Mouse (Mus musculus): ENCODE measurements around the gene Zfp799.
"Not testable (repeated sequence)": the region's sequence is repeated elsewhere in the genome, so short reads cannot be mapped to it uniquely, and the experiment has no call there.

Zfp799 gene

GRCm38 (mm10) chr17:32829540-32830417, at the start of gene Zfp799:
Zfp799 (minus strand) TSS chr17:32830261.
- DNase-seq (ENCODE audit: low read depth, low spot score), result peak; percentile 88

- DNase-seq (ENCODE audit: low read depth, low spot score), result no peak
Observed at GRCm38 (mm10) chr17:32878773-32879172, 48.7 kb upstream of the Zfp799 start.

GRCm38 (mm10) chr17:32877471-32878171, 47.6 kb upstream of the Zfp799 start:
- DNase-seq (ENCODE audit: low read depth, low spot score), result peak; percentile 49

GRCm38 (mm10) chr17:32872696-32873095, 42.6 kb upstream of the Zfp799 start:
- no peak for DNase-seq (ENCODE audit: low read depth, low spot score)

- DNase-seq (ENCODE audit: low read depth, low spot score), result no peak
Observed at GRCm38 (mm10) chr17:32872091-32872490, 42.0 kb upstream of the Zfp799 start.

GRCm38 (mm10) chr17:32871483-32871882, 41.4 kb upstream of the Zfp799 start:
- no peak for DNase-seq (ENCODE audit: low read depth, low spot score)

GRCm38 (mm10) chr17:32867266-32867665, 37.2 kb upstream of the Zfp799 start:
- DNase-seq (ENCODE audit: low read depth, low spot score), result not testable (repeated sequence)

- DNase-seq (ENCODE audit: low read depth, low spot score), result not testable (repeated sequence)
Observed at GRCm38 (mm10) chr17:32856713-32857112, 26.7 kb upstream of the Zfp799 start.

GRCm38 (mm10) chr17:32851581-32851980, 21.5 kb upstream of the Zfp799 start:
- DNase-seq (ENCODE audit: low read depth, low spot score), result no peak

- no peak for DNase-seq (ENCODE audit: low read depth, low spot score)
Observed at GRCm38 (mm10) chr17:32841388-32841787, 11.3 kb upstream of the Zfp799 start.

- DNase-seq (ENCODE audit: low read depth, low spot score), result no peak
Observed at GRCm38 (mm10) chr17:32839083-32839802, 9.2 kb upstream of the Zfp799 start.

GRCm38 (mm10) chr17:32830418-32830782, 339 bp upstream of the Zfp799 start:
- DNase-seq (ENCODE audit: low read depth, low spot score), result no peak

- no peak for DNase-seq (ENCODE audit: low read depth, low spot score)
Observed at GRCm38 (mm10) chr17:32816074-32816784, 13.8 kb downstream of the Zfp799 start.

GRCm38 (mm10) chr17:32814136-32814535, 15.9 kb downstream of the Zfp799 start:
- DNase-seq (ENCODE audit: low read depth, low spot score), result no peak

- DNase-seq (ENCODE audit: low read depth, low spot score), result no peak
Observed at GRCm38 (mm10) chr17:32810648-32811047, 19.4 kb downstream of the Zfp799 start.

- DNase-seq (ENCODE audit: low read depth, low spot score), result peak; percentile 70
Observed at GRCm38 (mm10) chr17:32809544-32810374, 20.3 kb downstream of the Zfp799 start, which contains the start of gene Zfp811. Zfp811 (minus strand) TSS chr17:32809931.

- no peak for DNase-seq (ENCODE audit: low read depth, low spot score)
Observed at GRCm38 (mm10) chr17:32808921-32809320, 21.1 kb downstream of the Zfp799 start.

- no peak for DNase-seq (ENCODE audit: low read depth, low spot score)
Observed at GRCm38 (mm10) chr17:32789244-32789643, 40.8 kb downstream of the Zfp799 start.

GRCm38 (mm10) chr17:32788576-32788975, 41.5 kb downstream of the Zfp799 start:
- peak; percentile 14 for DNase-seq (ENCODE audit: low read depth, low spot score)

GRCm38 (mm10) chr17:32788094-32788559, 41.9 kb downstream of the Zfp799 start, which contains the start of gene Zfp871:
Zfp871 (minus strand) TSS chr17:32788287.
- peak; percentile 90 for DNase-seq (ENCODE audit: low read depth, low spot score)

Measured in forelimb bud, embryonic 11.5 days (tissue).